ENCODE assay signal across 39 mouse cellular contexts in the genomic region with DNA sequence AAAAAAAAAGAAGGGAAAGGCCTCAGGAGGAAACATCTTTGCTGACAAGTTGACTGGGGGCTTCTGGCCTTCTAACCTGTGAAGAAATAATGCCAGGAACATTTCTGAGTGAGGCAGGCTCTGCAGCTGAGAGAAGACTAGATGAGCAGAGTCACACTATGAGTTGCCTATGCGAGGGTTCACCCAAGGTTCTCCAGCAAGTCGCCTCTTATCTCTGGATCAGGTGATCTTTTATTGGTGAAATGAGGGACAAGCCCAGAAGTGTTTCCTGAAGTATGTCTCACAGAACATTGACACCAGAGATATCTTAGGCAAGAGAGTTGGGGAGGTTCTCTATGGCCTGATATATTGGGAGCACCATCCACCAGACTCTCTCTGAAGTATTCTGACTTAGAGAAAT. TPM values are rescaled to one million over a fixed set of nuclear protein-coding genes. Genes with fewer than 3 reads are reported as not detected.
"Had no signal": no experiment of that assay in that cellular context is flagged by ENCODE, and none has a peak within 500 bp of the region (broad histone marks: within the 10 kb centered on the region; RNA-seq: fewer than 3 reads in every experiment).

No protein-coding gene starts in this region.

- H3K9me3 ChIP-seq: limb, embryonic 10.5 days; limb, embryonic 12.5 days; limb, embryonic 13.5 days; limb, embryonic 15.5 days; liver, embryonic 12.5 days; liver, embryonic 13.5 days; liver, embryonic 15.5 days; lung, embryonic 15.5 days; midbrain, embryonic 10.5 days; midbrain, embryonic 12.5 days; midbrain, embryonic 13.5 days; midbrain, embryonic 15.5 days had no signal

- DNase-seq: left cerebral cortex, postnatal 4 days; liver; liver, embryonic 13.5 days; liver, postnatal 0 days; lung, adult 18-20 months; lung, adult 2 months; lung, embryonic 14.5 days; lung, postnatal 10 days; lung, postnatal 14 days; lung, postnatal 36 days; lung, postnatal 4 days; midbrain, embryonic 14.5 days had no signal

- ATAC-seq: liver, embryonic 12.5 days; liver, postnatal 0 days; lung, postnatal 0 days; midbrain, embryonic 13.5 days; midbrain, embryonic 15.5 days; midbrain, embryonic 16.5 days had no signal

- H3K9ac ChIP-seq: limb, embryonic 12.5 days; limb, embryonic 13.5 days; limb, embryonic 15.5 days; liver, embryonic 12.5 days; liver, embryonic 13.5 days; liver, embryonic 14.5 days; liver, embryonic 15.5 days; liver, postnatal 0 days; lung, embryonic 14.5 days; lung, embryonic 15.5 days; midbrain, embryonic 12.5 days; midbrain, embryonic 13.5 days; midbrain, embryonic 15.5 days had no signal

- H3K4me2 ChIP-seq: limb, embryonic 12.5 days; limb, embryonic 13.5 days; limb, embryonic 15.5 days; liver, embryonic 11.5 days; liver, embryonic 12.5 days; liver, embryonic 13.5 days; liver, embryonic 15.5 days; lung, embryonic 14.5 days; lung, embryonic 15.5 days; midbrain, embryonic 11.5 days; midbrain, embryonic 12.5 days; midbrain, embryonic 13.5 days; midbrain, embryonic 15.5 days had no signal

- H3K27me3 ChIP-seq: limb, embryonic 12.5 days; limb, embryonic 13.5 days; limb, embryonic 15.5 days; liver, embryonic 12.5 days; liver, embryonic 13.5 days; liver, embryonic 15.5 days; lung, embryonic 15.5 days; megakaryocyte, embryonic 14.5 days; midbrain, embryonic 12.5 days; midbrain, embryonic 13.5 days; midbrain, embryonic 15.5 days had no signal

- H3K36me3 ChIP-seq: limb, embryonic 10.5 days; limb, embryonic 12.5 days; limb, embryonic 13.5 days; limb, embryonic 15.5 days; liver, embryonic 12.5 days; liver, embryonic 13.5 days; liver, embryonic 15.5 days; lung, embryonic 15.5 days; midbrain, embryonic 10.5 days; midbrain, embryonic 12.5 days; midbrain, embryonic 13.5 days; midbrain, embryonic 15.5 days had no signal

- H3K4me3 ChIP-seq: limb, embryonic 10.5 days; limb, embryonic 12.5 days; limb, embryonic 13.5 days; limb, embryonic 15.5 days; liver, embryonic 12.5 days; liver, embryonic 13.5 days; liver, embryonic 15.5 days; lung, embryonic 15.5 days; megakaryocyte, embryonic 14.5 days; midbrain, embryonic 10.5 days; midbrain, embryonic 12.5 days; midbrain, embryonic 13.5 days; midbrain, embryonic 15.5 days; myocyte had no signal

- H3K27ac ChIP-seq: limb, embryonic 10.5 days; limb, embryonic 12.5 days; limb, embryonic 13.5 days; limb, embryonic 15.5 days; liver, embryonic 12.5 days; liver, embryonic 13.5 days; liver, embryonic 14.5 days; liver, embryonic 15.5 days; lung, embryonic 15.5 days; macrophage; midbrain, embryonic 10.5 days; midbrain, embryonic 12.5 days; midbrain, embryonic 13.5 days; midbrain, embryonic 15.5 days had no signal

- H3K4me1 ChIP-seq: limb, embryonic 10.5 days; limb, embryonic 12.5 days; limb, embryonic 13.5 days; limb, embryonic 15.5 days; liver, embryonic 12.5 days; liver, embryonic 13.5 days; liver, embryonic 15.5 days; lung, embryonic 15.5 days; megakaryocyte, embryonic 14.5 days; midbrain, embryonic 10.5 days; midbrain, embryonic 12.5 days; midbrain, embryonic 13.5 days; midbrain, embryonic 15.5 days had no signal

RNA-seq across cellular contexts. Expression of gene Tbx20, which starts 18.0 kb away (rescaled TPM):
- total RNA-seq: left cerebral cortex, postnatal 10 days; left cerebral cortex, postnatal 14 days; left cerebral cortex, postnatal 25 days; left cerebral cortex, postnatal 36 days; left cerebral cortex, postnatal 4 days; megakaryocyte progenitor cell, adult 5-6 weeks; megakaryocyte, adult 5-6 weeks; megakaryocyte-erythroid progenitor cell, adult 5-6 weeks; monocyte, adult 5-6 weeks had no signal
- polyA plus RNA-seq: limb, embryonic 12.5 days; limb, embryonic 13.5 days; limb, embryonic 15.5 days; macrophage; midbrain, embryonic 14.5 days; myocyte had no signal
